ENCODE assay signal across 18 mouse cellular contexts in genomic region chr9:119686187-119686586, GRCm38 (mm10). TPM values are rescaled to one million over a fixed set of nuclear protein-coding genes. Genes with fewer than 3 reads are reported as not detected.
A peak's percentile ranks its signal among the peaks of the same experiment; 100 is the strongest.
DNase-seq lines count a peak whose midpoint lies in the region; ATAC-seq and TF ChIP-seq lines count a peak whose summit lies in the region.
"Had no signal": no experiment of that assay in that cellular context is flagged by ENCODE, and none has a peak within 500 bp of the region (broad histone marks: within the 10 kb centered on the region; RNA-seq: fewer than 3 reads in every experiment).

No protein-coding gene starts in this region.

- no peak for DNase-seq in heart, adult 2 months
- DNase-seq in heart, postnatal 25 days (ENCODE audit: low spot score), result no peak
- DNase-seq in spleen, postnatal 4 days (ENCODE audit: low spot score in 2 of 2), result peak; percentile 18 to 65
- DNase-seq in spleen, adult 12 weeks (ENCODE audit: low spot score), result no peak
- DNase-seq in liver, postnatal 0 days, result peak; percentile 29
- no peak for DNase-seq in frontal cortex, adult 2 months (ENCODE audit: extremely low spot score in 1 of 2, low spot score in 1 of 2)
- no peak for DNase-seq in cerebellum, postnatal 25 days
- DNase-seq in c-Kit-positive CD71-positive TER-119-positive erythroid progenitor cells, embryonic 14.5 days (ENCODE audit: low spot score), result no peak
- DNase-seq: adrenal gland, postnatal 25 days; cerebellum, postnatal 14 days; right cerebral cortex, postnatal 14 days had no signal

- H3K4me3 ChIP-seq in heart, adult 2 months, result no peak overlapping the region
- H3K4me3 ChIP-seq in liver, postnatal 0 days (ENCODE audit: low read depth, low read length), result no peak overlapping the region
- H3K4me3 ChIP-seq: embryonic facial prominence, embryonic 15.5 days; liver, embryonic 15.5 days; midbrain, embryonic 10.5 days; neural tube, embryonic 13.5 days had no signal

- no peak for ATAC-seq in liver, postnatal 0 days
- ATAC-seq: intestine, embryonic 16.5 days had no signal

- intact Hi-C loops in heart, adult 2 months (cut with DNase I), result no loop called here
- intact Hi-C loops in heart, postnatal 25 days (cut with DNase I), result no loop called here

- no peak overlapping the region for H3K4me2 ChIP-seq in liver, postnatal 0 days (ENCODE audit: low read depth, low read length)
- H3K4me2 ChIP-seq: embryonic facial prominence, embryonic 15.5 days; liver, embryonic 15.5 days; neural tube, embryonic 13.5 days had no signal

- WGBS in heart, adult 2 months, result 95% methylated on average over 8 of the region's 8 CpGs
- WGBS in liver, postnatal 0 days (ENCODE audit: insufficient replicate concordance), result 90% methylated on average over 8 of the region's 8 CpGs

- no peak overlapping the region for H3K27ac ChIP-seq in heart, adult 2 months
- no peak overlapping the region for H3K27ac ChIP-seq in liver, postnatal 0 days (ENCODE audit: low read depth)
- H3K27ac ChIP-seq: embryonic facial prominence, embryonic 15.5 days; liver, embryonic 15.5 days; midbrain, embryonic 10.5 days; neural tube, embryonic 13.5 days had no signal

- no peak for TF ChIP-seq EP300 in heart, adult 2 months (IDR thresholded peaks at IDR 0.05; ENCODE audit: insufficient read depth, low read depth, low read length)
- TF ChIP-seq EP300 in liver, postnatal 0 days (IDR thresholded peaks at IDR 0.05; ENCODE audit: low read depth), result no peak

- no peak overlapping the region for H3K9ac ChIP-seq in heart, adult 2 months (ENCODE audit: low read depth, low read length)
- no peak overlapping the region for H3K9ac ChIP-seq in liver, postnatal 0 days (replicated peaks)
- H3K9ac ChIP-seq: embryonic facial prominence, embryonic 15.5 days; liver, embryonic 15.5 days; neural tube, embryonic 13.5 days had no signal

- H3K36me3 ChIP-seq in heart, adult 2 months (ENCODE audit: control insufficient read depth, insufficient read depth, low read length), result no peaks in the 10 kb centered on the region
- H3K36me3 ChIP-seq in liver, postnatal 0 days (replicated peaks; ENCODE audit: insufficient read depth, low read length), result no peaks in the 10 kb centered on the region
- H3K36me3 ChIP-seq: embryonic facial prominence, embryonic 15.5 days; liver, embryonic 15.5 days; midbrain, embryonic 10.5 days; neural tube, embryonic 13.5 days had no signal

- no peaks in the 10 kb centered on the region for H3K79me2 ChIP-seq in heart, adult 2 months (replicated peaks; ENCODE audit: control insufficient read depth, insufficient read depth, low read length)

- TF ChIP-seq POLR2A in heart, adult 2 months (IDR thresholded peaks at IDR 0.05; ENCODE audit: insufficient read depth, low read depth, low read length), result no peak

- no peaks in the 10 kb centered on the region for H3K9me3 ChIP-seq in liver, postnatal 0 days (ENCODE audit: low read length)
- H3K9me3 ChIP-seq: embryonic facial prominence, embryonic 15.5 days; liver, embryonic 15.5 days; midbrain, embryonic 10.5 days; neural tube, embryonic 13.5 days had no signal

- no peaks in the 10 kb centered on the region for H3K27me3 ChIP-seq in heart, adult 2 months (ENCODE audit: control insufficient read depth, insufficient read depth, low read length)
- no peaks in the 10 kb centered on the region for H3K27me3 ChIP-seq in liver, postnatal 0 days (ENCODE audit: insufficient read depth, low read length)
- H3K27me3 ChIP-seq: embryonic facial prominence, embryonic 15.5 days; liver, embryonic 15.5 days; neural tube, embryonic 13.5 days had no signal

- peak; percentile 47 for TF ChIP-seq CTCF in heart, adult 2 months (IDR thresholded peaks at IDR 0.05)
- TF ChIP-seq CTCF in liver, postnatal 0 days (IDR thresholded peaks at IDR 0.05; ENCODE audit: low read depth), result peak; percentile 62

- no peaks in the 10 kb centered on the region for H3K4me1 ChIP-seq in heart, adult 2 months (ENCODE audit: control insufficient read depth, insufficient read depth, low read length)
- no peaks in the 10 kb centered on the region for H3K4me1 ChIP-seq in liver, postnatal 0 days (ENCODE audit: insufficient read depth)
- H3K4me1 ChIP-seq: embryonic facial prominence, embryonic 15.5 days; liver, embryonic 15.5 days; midbrain, embryonic 10.5 days had no signal

RNA-seq across cellular contexts. Expression of gene Scn10a, which starts 32.9 kb away (rescaled TPM):
- total RNA-seq in heart, adult 2 months (2021), result under 1 TPM; 0.37 to 0.70 TPM
- polyA plus RNA-seq in heart, adult 2 months (2012; rRNA removed), result 0.64 and 1.4 TPM in 2 replicates
- under 1 TPM; 0.36 to 0.45 TPM for total RNA-seq in heart, postnatal 25 days (2021)
- polyA plus RNA-seq in liver, postnatal 0 days (2015; fragmentation: Nextera tagmentation; extraction: Ambion mirVana), result 0.02 and 0.04 TPM in 2 replicates
- polyA plus RNA-seq in frontal cortex, adult 2 months (2012; rRNA removed), result 0.10 and 0.17 TPM in 2 replicates
- total RNA-seq: adrenal gland, postnatal 25 days; layer of hippocampus, postnatal 14 days had no signal
- polyA plus RNA-seq: urinary bladder, adult 2 months had no signal

Comparison
In these comparisons a context has a peak if more than half of its experiments do, and no peak if none do; other contexts are left out.
1. DNase-seq: peak in spleen, postnatal 4 days (2 of 2) and liver, postnatal 0 days (single experiment); none in heart, adult 2 months (0 of 2), heart, postnatal 25 days (single experiment), spleen, adult 12 weeks (single experiment), frontal cortex, adult 2 months (0 of 2), cerebellum, postnatal 25 days (0 of 2) and c-Kit-positive CD71-positive TER-119-positive erythroid progenitor cells, embryonic 14.5 days (single experiment).